Mouse (Mus musculus): ENCODE measurements at regions not wholly inside any gene's neighbourhood (a gene's known extent, or its start where the extent isn't known, plus 50 kb on each side); places are given as distances from the start of the nearest gene placed in this dataset.

GRCm38 (mm10) chr11:71517377-71517776 is 232.3 kb upstream of the Wscd1 start:
- no peak for DNase-seq

GRCm38 (mm10) chr11:71527691-71528090 is 222.0 kb upstream of the Wscd1 start:
- no peak for DNase-seq

- DNase-seq: no peak
Observed at GRCm38 (mm10) chr11:71528588-71528987, 221.1 kb upstream of the Wscd1 start.

GRCm38 (mm10) chr11:71541178-71541845 is 208.4 kb upstream of the Wscd1 start:
- no peak for DNase-seq

GRCm38 (mm10) chr11:71557412-71557811 is 192.3 kb upstream of the Wscd1 start:
- peak; percentile 36 for DNase-seq

- peak; percentile 12 for DNase-seq
Observed at GRCm38 (mm10) chr11:71564831-71565230, 184.9 kb upstream of the Wscd1 start.

- no peak for DNase-seq
Observed at GRCm38 (mm10) chr11:71576801-71577200, 172.9 kb upstream of the Wscd1 start.

- DNase-seq: no peak
Observed at GRCm38 (mm10) chr11:71581775-71582174, 167.9 kb upstream of the Wscd1 start.

GRCm38 (mm10) chr11:71591014-71591413 is 158.7 kb upstream of the Wscd1 start:
- no peak for DNase-seq

- DNase-seq: no peak
Observed at GRCm38 (mm10) chr11:71594250-71594847, 155.4 kb upstream of the Wscd1 start.

- no peak for DNase-seq
Observed at GRCm38 (mm10) chr11:71597709-71598108, 152.0 kb upstream of the Wscd1 start.

- no peak for DNase-seq
Observed at GRCm38 (mm10) chr11:71610782-71611181, 138.9 kb upstream of the Wscd1 start.

GRCm38 (mm10) chr11:71615526-71615925 is 134.2 kb upstream of the Wscd1 start:
- no peak for DNase-seq

GRCm38 (mm10) chr11:71625501-71626191 is 124.1 kb upstream of the Wscd1 start:
- no peak for DNase-seq

GRCm38 (mm10) chr11:71636111-71636510 is 113.6 kb upstream of the Wscd1 start:
- no peak for DNase-seq

- no peak for DNase-seq
Observed at GRCm38 (mm10) chr11:71636785-71637184, 112.9 kb upstream of the Wscd1 start.

GRCm38 (mm10) chr11:71642886-71643285 is 106.8 kb upstream of the Wscd1 start:
- DNase-seq: no peak

GRCm38 (mm10) chr11:71651756-71652380 is 97.9 kb upstream of the Wscd1 start:
- DNase-seq: no peak

GRCm38 (mm10) chr11:71652381-71652775 is 97.3 kb upstream of the Wscd1 start:
- DNase-seq: no peak

- DNase-seq: no peak
Observed at GRCm38 (mm10) chr11:71658346-71658745, 91.4 kb upstream of the Wscd1 start.

GRCm38 (mm10) chr11:71670111-71671050 is 79.3 kb upstream of the Wscd1 start:
- DNase-seq: peak; percentile 73

All from thymus, postnatal 4 days (tissue).